Mouse (Mus musculus) bone marrow macrophage, adult 2 months (primary cell): ENCODE measurements around the gene Smap1.

Experiments used
- CTCF ChIP-seq: IDR thresholded peaks from 2 replicates; pipeline ENCODE4 v1.5.1; 2012; ENCODE audit warnings: low read depth, mild to moderate bottlenecking, low read length, moderate library complexity
- POLR2A ChIP-seq: IDR thresholded peaks from 2 replicates; pipeline ENCODE4 v1.6.1; 2012; ENCODE audit warnings: mild to moderate bottlenecking, low read depth, low read length, borderline replicate concordance

GRCm38 (mm10) chr1:23860944-23861343 is 61.2 kb downstream of the Smap1 start:
- TF ChIP-seq CTCF (no peak), POLR2A (no peak)
